Mouse (Mus musculus) MEL (cell line): ENCODE results near the gene Ppa1. TPM values are rescaled to one million over a fixed set of nuclear protein-coding genes. Genes with fewer than 3 reads are reported as not detected.
A peak's percentile ranks its signal among the peaks of the same experiment; 100 is the strongest.

Experiments used
- DNase-seq: peaks from one replicate; pipeline ENCODE4 v3.0.0; 2011; ENCODE audit warnings: low read depth, low spot score
- H3K27ac ChIP-seq: 2 replicates; pipeline ENCODE4 v1.5.1; 2012; ENCODE audit warnings: low read depth, mild to moderate bottlenecking, control low read depth, low read length, moderate library complexity; ENCODE audit not compliant: control insufficient read depth
- H3K27me3 ChIP-seq, 2 experiments: fragments of 150-350 bp in 1 of 2; sonication (generic) in 1 of 2; 2 replicates each; pipeline ENCODE4 v1.6.1; 2012; ENCODE audit warnings: low read length in 2 of 2, mild to moderate bottlenecking in 2 of 2, improper control_type of control experiment in 1 of 2, moderate library complexity in 1 of 2; ENCODE audit not compliant: insufficient read depth in 2 of 2, control insufficient read depth in 1 of 2
- H3K36me3 ChIP-seq, 2 experiments: 2 replicates each; pipeline ENCODE4 v1.6.1; 2012 to 2014; ENCODE audit warnings: low read length in 2 of 2, improper control_type of control experiment in 1 of 2, inconsistent platforms in 1 of 2, mild to moderate bottlenecking in 1 of 2; ENCODE audit not compliant: insufficient read depth in 2 of 2, control insufficient read depth in 1 of 2
- H3K4me1 ChIP-seq, 2 experiments: fragments of 150-350 bp in 1 of 2; sonication (generic) in 1 of 2; 2 replicates each; pipeline ENCODE4 v1.6.1; 2012; ENCODE audit warnings: low read length in 2 of 2, improper control_type of control experiment in 1 of 2, mild to moderate bottlenecking in 1 of 2; ENCODE audit not compliant: insufficient read depth in 2 of 2, control insufficient read depth in 1 of 2
- H3K4me3 ChIP-seq, 2 experiments: fragments of 150-350 bp in 1 of 2; sonication (generic) in 1 of 2; 2 replicates each; pipeline ENCODE4 v1.5.1; 2012; ENCODE audit warnings: low read depth in 2 of 2, low read length in 2 of 2, mild to moderate bottlenecking in 2 of 2, moderate library complexity in 2 of 2, control low read depth in 1 of 2, improper control_type of control experiment in 1 of 2; ENCODE audit not compliant: control insufficient read depth in 1 of 2, insufficient read depth in 1 of 2
- H3K79me2 ChIP-seq: 2 replicates; pipeline ENCODE4 v1.6.1; 2012; ENCODE audit warnings: mild to moderate bottlenecking, low read length, moderate library complexity; ENCODE audit not compliant: control insufficient read depth, poor library complexity, insufficient read depth
- H3K9ac ChIP-seq: 2 replicates; pipeline ENCODE4 v1.6.1; 2012; ENCODE audit warnings: low read depth, mild to moderate bottlenecking, control low read depth, low read length, moderate library complexity; ENCODE audit not compliant: control insufficient read depth, poor library complexity, severe bottlenecking
- H3K9me3 ChIP-seq: fragments of 150-350 bp; sonication (generic); replicated peaks from 2 replicates; pipeline ENCODE4 v1.6.1; 2012; ENCODE audit warnings: mild to moderate bottlenecking, low read length, improper control_type of control experiment, moderate library complexity; ENCODE audit not compliant: insufficient read depth
- CHD1 ChIP-seq: IDR thresholded peaks from 2 replicates; pipeline ENCODE4 v1.6.1; 2012; ENCODE audit warnings: low read depth, mild to moderate bottlenecking, inconsistent platforms, low read length, improper control_type of control experiment
- CHD2 ChIP-seq: IDR thresholded peaks from 2 replicates; pipeline ENCODE4 v1.6.1; 2011; ENCODE audit warnings: low read length, improper control_type of control experiment
- CTCF ChIP-seq, 3 experiments: IDR thresholded peaks in 2 of 3; conservative IDR thresholded peaks in 1 of 3; 2 replicates each; pipeline ENCODE4 v1.5.1; 2011 to 2012; ENCODE audit warnings: low read length in 3 of 3, low read depth in 2 of 3, mild to moderate bottlenecking in 2 of 3, improper control_type of control experiment in 1 of 3, inconsistent platforms in 1 of 3, mixed read lengths in 1 of 3, moderate library complexity in 1 of 3; ENCODE audit not compliant: control insufficient read depth in 1 of 3, insufficient read depth in 1 of 3, poor library complexity in 1 of 3, severe bottlenecking in 1 of 3
- ELF1 ChIP-seq: IDR thresholded peaks from 2 replicates; pipeline ENCODE4 v1.6.1; 2014; ENCODE audit warnings: low read depth, mild to moderate bottlenecking, inconsistent platforms, low read length, improper control_type of control experiment, moderate library complexity
- GABPA ChIP-seq: IDR thresholded peaks from 2 replicates; pipeline ENCODE4 v1.6.1; 2012; ENCODE audit warnings: low read depth, mild to moderate bottlenecking, inconsistent platforms, low read length, improper control_type of control experiment, moderate library complexity
- MAX ChIP-seq: IDR thresholded peaks from 2 replicates; pipeline ENCODE4 v1.6.1; 2011; ENCODE audit warnings: low read length, improper control_type of control experiment
- MAZ ChIP-seq: IDR thresholded peaks from 2 replicates; pipeline ENCODE4 v1.6.1; 2012; ENCODE audit warnings: low read depth, mild to moderate bottlenecking, inconsistent platforms, low read length, improper control_type of control experiment
- MXI1 ChIP-seq: IDR thresholded peaks from 2 replicates; pipeline ENCODE4 v1.6.1; 2011; ENCODE audit warnings: mild to moderate bottlenecking, low read depth, low read length, improper control_type of control experiment
- MYB ChIP-seq: IDR thresholded peaks from 2 replicates; pipeline ENCODE4 v1.6.1; 2011; ENCODE audit warnings: mild to moderate bottlenecking, low read depth, low read length, improper control_type of control experiment
- NRF1 ChIP-seq: IDR thresholded peaks from 2 replicates; pipeline ENCODE4 v1.6.1; 2014; ENCODE audit warnings: low read depth, mild to moderate bottlenecking, inconsistent platforms, low read length, improper control_type of control experiment, moderate library complexity; ENCODE audit not compliant: poor library complexity, insufficient read depth, severe bottlenecking
- POLR2AphosphoS2 ChIP-seq: IDR thresholded peaks from 2 replicates; pipeline ENCODE4 v1.6.1; 2011; ENCODE audit warnings: low read length, improper control_type of control experiment
- SMC3 ChIP-seq: IDR thresholded peaks from 2 replicates; pipeline ENCODE4 v1.6.1; 2011; ENCODE audit warnings: low read depth, low read length, improper control_type of control experiment
- TCF12 ChIP-seq: IDR thresholded peaks from 2 replicates; pipeline ENCODE4 v1.6.1; 2014; ENCODE audit warnings: low read depth, mild to moderate bottlenecking, inconsistent platforms, low read length, improper control_type of control experiment, moderate library complexity
- ZC3H11A ChIP-seq: IDR thresholded peaks from 2 replicates; pipeline ENCODE4 v1.6.1; 2012; ENCODE audit warnings: low read depth, mild to moderate bottlenecking, inconsistent platforms, low read length, improper control_type of control experiment
- ZMIZ1 ChIP-seq: IDR thresholded peaks from 2 replicates; pipeline ENCODE4 v1.6.1; 2012; ENCODE audit warnings: low read depth, mild to moderate bottlenecking, inconsistent platforms, low read length, improper control_type of control experiment, moderate library complexity
- ZNF384 ChIP-seq: IDR thresholded peaks from 2 replicates; pipeline ENCODE4 v1.6.1; 2012; ENCODE audit warnings: low read depth, mild to moderate bottlenecking, inconsistent platforms, low read length, improper control_type of control experiment
- polyA plus RNA-seq, 2 experiments: library from polyadenylated mRNA; stranded (reverse) in 1 of 2; unstranded in 1 of 2; fragments of >175 nt in 1 of 2; fragments of >200 nt in 1 of 2; gene quantifications; 2 replicates each; pipeline versions ENCODE4 v1.2.1 to v1.2.4; 2012; ENCODE audit warnings: low replicate concordance in 2 of 2, low read depth in 1 of 2; ENCODE audit not compliant: insufficient read length in 2 of 2, insufficient read depth in 1 of 2, missing spikeins in 1 of 2
- total RNA-seq: library from RNA; depleted of rRNA; stranded (reverse); fragments of 300-350 nt; gene quantifications from 2 replicates; pipeline ENCODE4 v1.2.3, GENCODE M21; 2012

The Ppa1 gene
- total and polyA plus RNA-seq, 3 experiments = 197 to 201 TPM; not detected in 1

DNA sequence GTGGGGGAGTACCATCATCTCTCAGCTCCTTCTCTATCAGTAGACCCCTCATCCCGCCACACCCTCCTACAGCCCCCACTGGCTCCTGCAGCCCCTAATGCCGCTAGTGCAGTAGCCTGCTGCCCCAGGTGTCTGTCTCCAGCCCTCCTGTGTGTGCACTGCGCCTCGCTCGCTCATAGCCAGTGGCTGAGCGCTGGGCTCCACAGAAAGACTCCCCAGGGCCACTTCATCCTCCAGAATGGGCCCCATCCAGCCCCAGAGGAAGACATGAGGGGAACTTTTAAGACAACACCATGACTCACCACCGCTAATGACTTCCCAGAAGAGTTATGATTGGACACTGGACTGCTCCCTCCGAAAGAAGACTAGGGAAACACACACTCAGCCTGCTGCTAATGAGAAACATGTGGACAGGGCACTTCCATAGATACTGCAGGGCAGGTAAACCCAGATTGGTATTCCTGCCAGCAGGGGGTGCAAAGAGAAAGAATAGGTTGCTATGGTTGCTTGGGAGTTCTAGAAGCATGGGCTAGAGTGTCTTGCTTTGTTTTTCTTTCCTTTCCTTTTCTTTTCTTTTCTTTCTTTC is 37.6 kb upstream of the Ppa1 start:
- peak; percentile 20 for DNase-seq
- no peaks in the 10 kb centered on the region for H3K9me3 ChIP-seq

DNA sequence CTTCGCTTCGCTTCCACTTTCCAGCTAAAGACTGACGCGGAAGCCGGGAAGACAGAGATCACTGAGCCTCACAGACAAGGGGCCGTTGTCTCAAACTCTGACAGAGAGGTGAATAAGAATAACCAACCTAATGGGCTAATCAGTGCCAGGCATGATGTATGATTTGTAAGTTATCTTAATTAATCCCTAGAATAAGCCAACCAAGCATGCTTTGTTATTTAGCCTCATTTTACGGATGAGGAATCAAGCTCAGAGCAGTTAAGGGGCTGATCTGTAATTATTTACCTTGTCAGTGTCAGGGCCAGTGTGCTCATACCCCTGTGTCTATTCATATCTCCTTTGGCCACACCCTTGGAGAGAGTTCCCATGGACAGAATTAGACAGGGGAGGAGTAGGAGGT is 34.0 kb upstream of the Ppa1 start:
- Histone ChIP-seq H3K79me2 (no peaks in the 10 kb centered on the region), H3K36me3 (no peaks in the 10 kb centered on the region), H3K27me3 (no peaks in the 10 kb centered on the region), H3K27ac (no peak overlapping the region)
- DNase-seq = no peak
- TF ChIP-seq MAX = no peak
- no peak for TF ChIP-seq MXI1
- no peak for TF ChIP-seq TCF12
- TF ChIP-seq ELF1 = no peak
- TF ChIP-seq POLR2AphosphoS2 = no peak
- no peak for TF ChIP-seq MYB
- no peak for TF ChIP-seq ZC3H11A
- no peak for TF ChIP-seq CHD2
- TF ChIP-seq MAZ = no peak
- no peak for TF ChIP-seq ZNF384
- TF ChIP-seq CHD1 = no peak
- no peak for TF ChIP-seq GABPA
- no peak for TF ChIP-seq ZMIZ1
- no peak for TF ChIP-seq NRF1
- TF ChIP-seq, all 39 proteins: peak for 0
- H3K4me1 ChIP-seq = no peaks in the 10 kb centered on the region
- no peaks in the 10 kb centered on the region for H3K9me3 ChIP-seq
- no peak overlapping the region for H3K9ac ChIP-seq
- H3K4me3 ChIP-seq = no peak overlapping the region

More for the DNA sequence above, 37.6 kb upstream of the Ppa1 start:
- Histone ChIP-seq H3K36me3 (no peaks in the 10 kb centered on the region), H3K79me2 (no peaks in the 10 kb centered on the region), H3K27ac (no peak overlapping the region), H3K4me3 (no peak overlapping the region), H3K4me1 (no peaks in the 10 kb centered on the region), H3K27me3 (no peaks in the 10 kb centered on the region), H3K9ac (no peak overlapping the region)
- TF ChIP-seq NRF1 = no peak
- no peak for TF ChIP-seq CHD1
- TF ChIP-seq CTCF (IDR thresholded peaks at IDR 0.05 in 2 of 3, conservative IDR thresholded peaks at IDR 0.05 in 1 of 3; ENCODE audit: control insufficient read depth in 1 of 3, insufficient read depth in 1 of 3, low read depth in 2 of 3, low read length in 3 of 3, poor library complexity in 1 of 3, severe bottlenecking in 1 of 3) = peak in 1 of 3 experiments; percentile 41; a peak in 3 of 6 replicates
- TF ChIP-seq SMC3 = peak; percentile 52
- no peak for TF ChIP-seq ZC3H11A
